Mouse (Mus musculus) neural tube, embryonic 11.5 days (tissue): Measurements from ENCODE around the gene Zbtb48. TPM values are rescaled to one million over a fixed set of nuclear protein-coding genes. Genes with fewer than 3 reads are reported as not detected.

Source experiments
- ATAC-seq: fragments of 200-750 bp; cut with Nextera tagmentation; 2 replicates; pipeline ENCODE4 v1.8.0; 2017; ENCODE audit warnings: moderate number of reproducible peaks, mild to moderate bottlenecking, moderate TSS enrichment, moderate library complexity; ENCODE audit not compliant: insufficient read depth, low FRiP score, low TSS enrichment
- DNase-seq: peaks from one replicate; pipeline ENCODE4 v3.0.0-alpha.2; 2015; ENCODE audit warnings: low spot score
- H3K27ac ChIP-seq: fragments of 300-500 bp; sonication (generic); 2 replicates; pipeline ENCODE4 v1.5.1; 2014; ENCODE audit warnings: low read depth, mild to moderate bottlenecking, low read length
- H3K27me3 ChIP-seq: fragments of 300-500 bp; sonication (generic); 2 replicates; pipeline ENCODE4 v1.6.1; 2014; ENCODE audit warnings: mild to moderate bottlenecking, low read length, mixed read lengths; ENCODE audit not compliant: control insufficient read depth, insufficient read depth
- H3K36me3 ChIP-seq: fragments of 300-500 bp; sonication (generic); 2 replicates; pipeline ENCODE4 v1.6.1; 2014; ENCODE audit warnings: mild to moderate bottlenecking, low read length, moderate library complexity, mixed read lengths; ENCODE audit not compliant: control insufficient read depth, insufficient read depth
- H3K4me1 ChIP-seq: fragments of 300-500 bp; sonication (generic); 2 replicates; pipeline ENCODE4 v1.6.1; 2014; ENCODE audit warnings: low read length, mixed read lengths; ENCODE audit not compliant: control insufficient read depth, insufficient read depth
- H3K4me2 ChIP-seq: fragments of 300-500 bp; sonication (generic); 2 replicates; pipeline ENCODE4 v1.6.1; 2014; ENCODE audit warnings: low read depth, mild to moderate bottlenecking, moderate library complexity
- H3K4me3 ChIP-seq: fragments of 300-500 bp; sonication (generic); 2 replicates; pipeline ENCODE4 v1.5.1; 2014; ENCODE audit warnings: low read depth, low read length
- H3K9ac ChIP-seq: fragments of 300-500 bp; sonication (generic); 2 replicates; pipeline ENCODE4 v1.6.1; 2014; ENCODE audit warnings: mild to moderate bottlenecking, low read length
- H3K9me3 ChIP-seq: fragments of 300-500 bp; sonication (generic); 2 replicates; pipeline ENCODE4 v1.6.1; 2016; ENCODE audit warnings: low read length; ENCODE audit not compliant: control insufficient read depth
- WGBS: fragments of 180-500 bp; shearing (Covaris S2); extraction: QIAGEN DNeasy Blood & Tissue Kit; methylation state at CpG from one replicate; pipeline ENCODE4 v1.1.7; 2014; 5-methylcytosine and 5-hydroxymethylcytosine counted together
- polyA plus RNA-seq: library from polyadenylated mRNA; unstranded; fragments of >200 nt; fragmentation: Nextera tagmentation; extraction: Ambion mirVana; gene quantifications from 2 replicates; pipeline ENCODE4 v1.2.1, GENCODE M21; 2014

Zbtb48 gene
- polyA plus RNA-seq, 1 experiment from 2014 or later = 23.8 TPM

- Histone ChIP-seq H3K4me2 (no peak overlapping the region), H3K27ac (no peak overlapping the region), H3K9me3 (no peaks in the 10 kb centered on the region), H3K36me3 (no peaks in the 10 kb centered on the region), H3K4me3 (no peak overlapping the region), H3K4me1 (peaks cover 4% of the 10 kb centered on the region; the same call in 1 of the 2 replicates), H3K9ac (no peak overlapping the region), H3K27me3 (no peaks in the 10 kb centered on the region)
- WGBS = 85% methylated on average over 6 of the region's 6 CpGs
- ATAC-seq = no peak
- DNase-seq = no peak
Measured at GRCm38 (mm10) chr4:152068166-152068724, 40.8 kb upstream of the Zbtb48 start.

- ATAC-seq = no peak
- no peak overlapping the region for H3K4me3 ChIP-seq
- no peak for DNase-seq
- H3K27me3 ChIP-seq = no peaks in the 10 kb centered on the region
- no peak overlapping the region for H3K9ac ChIP-seq
- H3K4me1 ChIP-seq = no peaks in the 10 kb centered on the region
- H3K4me2 ChIP-seq = no peak overlapping the region
- no peaks in the 10 kb centered on the region for H3K9me3 ChIP-seq
- no peak overlapping the region for H3K27ac ChIP-seq
- no peaks in the 10 kb centered on the region for H3K36me3 ChIP-seq
Measured at GRCm38 (mm10) chr4:152067280-152067679, 39.8 kb upstream of the Zbtb48 start.

GRCm38 (mm10) chr4:152062390-152063110, 35.1 kb upstream of the Zbtb48 start:
- H3K4me2 ChIP-seq = no peak overlapping the region
- H3K27ac ChIP-seq = no peak overlapping the region
- H3K4me3 ChIP-seq = no peak overlapping the region
- H3K4me1 ChIP-seq = no peaks in the 10 kb centered on the region
- 79% methylated on average over 9 of the region's 9 CpGs for WGBS
- DNase-seq = no peak
- H3K27me3 ChIP-seq = no peaks in the 10 kb centered on the region
- H3K36me3 ChIP-seq = peaks cover 11% of the 10 kb centered on the region
- ATAC-seq = no peak
- H3K9me3 ChIP-seq = no peaks in the 10 kb centered on the region
- no peak overlapping the region for H3K9ac ChIP-seq

- Histone ChIP-seq H3K36me3 (peaks cover 25% of the 10 kb centered on the region), H3K9ac (no peak overlapping the region)
- WGBS = 83% methylated on average over 6 of the region's 6 CpGs
Measured at GRCm38 (mm10) chr4:152044609-152045008, 17.1 kb upstream of the Zbtb48 start.

GRCm38 (mm10) chr4:152043171-152043570, 15.7 kb upstream of the Zbtb48 start:
- Histone ChIP-seq H3K9me3 (no peaks in the 10 kb centered on the region), H3K36me3 (peaks cover 23% of the 10 kb centered on the region), H3K27ac (no peak overlapping the region), H3K4me2 (no peak overlapping the region), H3K9ac (no peak overlapping the region), H3K27me3 (no peaks in the 10 kb centered on the region), H3K4me1 (peaks cover 7% of the 10 kb centered on the region; the same call in 1 of the 2 replicates), H3K4me3 (no peak overlapping the region)
- ATAC-seq = no peak
- WGBS = 85% methylated on average over 3 of the region's 3 CpGs
- no peak for DNase-seq

More at GRCm38 (mm10) chr4:152044609-152045008, 17.1 kb upstream of the Zbtb48 start:
- H3K4me1 ChIP-seq = peaks cover 7% of the 10 kb centered on the region; the same call in 1 of the 2 replicates
- no peak overlapping the region for H3K4me3 ChIP-seq
- DNase-seq (no peak), ATAC-seq (no peak)
- no peak overlapping the region for H3K4me2 ChIP-seq
- no peaks in the 10 kb centered on the region for H3K27me3 ChIP-seq
- no peak overlapping the region for H3K27ac ChIP-seq
- H3K9me3 ChIP-seq = no peaks in the 10 kb centered on the region

- H3K36me3 ChIP-seq = peaks cover 18% of the 10 kb centered on the region
- H3K9me3 ChIP-seq = no peaks in the 10 kb centered on the region
- ATAC-seq (no peak), DNase-seq (no peak)
- H3K4me2 ChIP-seq = no peak overlapping the region
- peaks cover 7% of the 10 kb centered on the region; the same call in 1 of the 2 replicates for H3K4me1 ChIP-seq
- no peak overlapping the region for H3K9ac ChIP-seq
- 95% methylated on average over 22 of the region's 22 CpGs for WGBS
- no peak overlapping the region for H3K4me3 ChIP-seq
- no peak overlapping the region for H3K27ac ChIP-seq
- no peaks in the 10 kb centered on the region for H3K27me3 ChIP-seq
Measured at GRCm38 (mm10) chr4:152041924-152042641, 14.6 kb upstream of the Zbtb48 start.

- WGBS = 4% methylated on average over 25 of the region's 25 CpGs
- no peak for DNase-seq
- H3K27ac ChIP-seq = no peak overlapping the region
Measured at GRCm38 (mm10) chr4:152039831-152040310, 12.4 kb upstream of the Zbtb48 start.

GRCm38 (mm10) chr4:152038985-152039830, 11.7 kb upstream of the Zbtb48 start, which contains the start of gene Nol9:
TSS of gene Nol9 (plus strand) at chr4:152039321.
- DNase-seq (peak; percentile 97), ATAC-seq (peak; percentile 79)
- Histone ChIP-seq H3K9me3 (no peaks in the 10 kb centered on the region), H3K4me1 (peaks cover 7% of the 10 kb centered on the region; the same call in 1 of the 2 replicates), H3K36me3 (peaks cover 9% of the 10 kb centered on the region), H3K9ac (peak within 1 kb of the TSS; percentile 89), H3K4me3 (peak within 1 kb of the TSS; percentile 88), H3K27me3 (no peaks in the 10 kb centered on the region), H3K27ac (no peak within 1 kb of the TSS; the same call in 1 of the 2 replicates), H3K4me2 (peak within 1 kb of the TSS; percentile 89)
- WGBS = under 1% methylated on average over 81 of the region's 86 CpGs

More at GRCm38 (mm10) chr4:152039831-152040310, 12.4 kb upstream of the Zbtb48 start:
- peak overlapping the region; percentile 89 for H3K9ac ChIP-seq
- H3K4me2 ChIP-seq = peak overlapping the region; percentile 89
- H3K4me3 ChIP-seq = peak overlapping the region; percentile 88
- peaks cover 7% of the 10 kb centered on the region; the same call in 1 of the 2 replicates for H3K4me1 ChIP-seq
- H3K27me3 ChIP-seq = no peaks in the 10 kb centered on the region
- peaks cover 9% of the 10 kb centered on the region for H3K36me3 ChIP-seq
- no peak for ATAC-seq
- H3K9me3 ChIP-seq = no peaks in the 10 kb centered on the region
